Mouse (Mus musculus): Measurements from ENCODE around the gene Prkag3.

The Prkag3 gene

GRCm38 (mm10) chr1:74748643-74749271 lies at the start of gene Prkag3:
Gene Prkag3, minus strand, starts transcription at chr1:74749221.
- DNase-seq (ENCODE audit: low read depth, low spot score): peak; percentile 92

- DNase-seq (ENCODE audit: low read depth, low spot score): no peak
Observed at GRCm38 (mm10) chr1:74797459-74797858, 48.4 kb upstream of the Prkag3 start.

GRCm38 (mm10) chr1:74795145-74795529 lies 46.1 kb upstream of the Prkag3 start:
- no peak for DNase-seq (ENCODE audit: low read depth, low spot score)

- DNase-seq (ENCODE audit: low read depth, low spot score): no peak
Observed at GRCm38 (mm10) chr1:74794487-74795144, 45.6 kb upstream of the Prkag3 start.

GRCm38 (mm10) chr1:74792831-74793660 lies 44.0 kb upstream of the Prkag3 start:
- no peak for DNase-seq (ENCODE audit: low read depth, low spot score)

GRCm38 (mm10) chr1:74791249-74791648 lies 42.2 kb upstream of the Prkag3 start, which contains the start of gene Wnt10a:
Gene Wnt10a, plus strand, starts transcription at chr1:74791516.
- DNase-seq (ENCODE audit: low read depth, low spot score): no peak

GRCm38 (mm10) chr1:74790095-74790494 lies 41.1 kb upstream of the Prkag3 start:
- DNase-seq (ENCODE audit: low read depth, low spot score): no peak

GRCm38 (mm10) chr1:74788603-74789176 lies 39.7 kb upstream of the Prkag3 start:
- no peak for DNase-seq (ENCODE audit: low read depth, low spot score)

GRCm38 (mm10) chr1:74787846-74788245 lies 38.8 kb upstream of the Prkag3 start:
- DNase-seq (ENCODE audit: low read depth, low spot score): peak; percentile 52

- DNase-seq (ENCODE audit: low read depth, low spot score): peak; percentile 40
Observed at GRCm38 (mm10) chr1:74784041-74784759, 35.2 kb upstream of the Prkag3 start.

- no peak for DNase-seq (ENCODE audit: low read depth, low spot score)
Observed at GRCm38 (mm10) chr1:74783554-74783953, 34.5 kb upstream of the Prkag3 start.

GRCm38 (mm10) chr1:74782045-74782444 lies 33.0 kb upstream of the Prkag3 start:
- no peak for DNase-seq (ENCODE audit: low read depth, low spot score)

GRCm38 (mm10) chr1:74778934-74779486 lies 30.0 kb upstream of the Prkag3 start:
- DNase-seq (ENCODE audit: low read depth, low spot score): no peak

- DNase-seq (ENCODE audit: low read depth, low spot score): no peak
Observed at GRCm38 (mm10) chr1:74775816-74776215, 26.8 kb upstream of the Prkag3 start.

- DNase-seq (ENCODE audit: low read depth, low spot score): no peak
Observed at GRCm38 (mm10) chr1:74774062-74774461, 25.0 kb upstream of the Prkag3 start.

- peak; percentile 80 for DNase-seq (ENCODE audit: low read depth, low spot score)
Observed at GRCm38 (mm10) chr1:74773136-74773535, 24.1 kb upstream of the Prkag3 start.

- DNase-seq (ENCODE audit: low read depth, low spot score): no peak
Observed at GRCm38 (mm10) chr1:74771931-74772620, 23.1 kb upstream of the Prkag3 start.

GRCm38 (mm10) chr1:74771845-74771930 lies 22.7 kb upstream of the Prkag3 start, which contains the start of gene Wnt6:
Gene Wnt6, plus strand, starts transcription at chr1:74771892.
- no peak for DNase-seq (ENCODE audit: low read depth, low spot score)

GRCm38 (mm10) chr1:74771467-74771844 lies 22.4 kb upstream of the Prkag3 start:
- DNase-seq (ENCODE audit: low read depth, low spot score): no peak

GRCm38 (mm10) chr1:74770727-74771466 lies 21.9 kb upstream of the Prkag3 start:
- DNase-seq (ENCODE audit: low read depth, low spot score): no peak
